Mouse (Mus musculus): ENCODE data around the gene Crygf. TPM values are rescaled to one million over a fixed set of nuclear protein-coding genes. Genes with fewer than 3 reads are reported as not detected.

Gene Crygf
- not detected for polyA plus RNA-seq (2014; fragmentation: Illumina TruSeq; extraction: RNeasy Lipid Tissue Mini Kit (QIAGEN cat#74804); ENCODE audit: low read depth, low replicate concordance)

GRCm38 (mm10) chr1:65926294-65926693 is at the start of gene Crygf:
TSS of gene Crygf (plus strand) at chr1:65926520.

Other genes with a start within 250 kb of the Crygf start
- 22.5 TPM for gene Map2, start 248.8 kb downstream of the Crygf start, polyA plus RNA-seq (2014; fragmentation: Illumina TruSeq; extraction: RNeasy Lipid Tissue Mini Kit (QIAGEN cat#74804); ENCODE audit: low read depth, low replicate concordance)

Data from sigmoid colon, adult 10 weeks (tissue).